Mouse (Mus musculus): Measurements from ENCODE around the gene Acss3.

Acss3 gene

GRCm38 (mm10) chr10:106998052-106998625 lies 125.3 kb downstream of the Acss3 start:
- no peak for DNase-seq

GRCm38 (mm10) chr10:106989478-106989877 lies 134.0 kb downstream of the Acss3 start:
- DNase-seq = no peak

GRCm38 (mm10) chr10:106975193-106976141 lies 148.0 kb downstream of the Acss3 start:
- DNase-seq = no peak

GRCm38 (mm10) chr10:106959026-106959425 lies 164.4 kb downstream of the Acss3 start:
- no peak for DNase-seq

- DNase-seq = no peak
These were observed 182.1 kb downstream of the Acss3 start for GRCm38 (mm10) chr10:106941380-106941779.

GRCm38 (mm10) chr10:106939441-106939840 lies 184.0 kb downstream of the Acss3 start:
- DNase-seq = no peak

- DNase-seq = no peak
These were observed 184.6 kb downstream of the Acss3 start for GRCm38 (mm10) chr10:106938851-106939250.

- no peak for DNase-seq
These were observed 186.5 kb downstream of the Acss3 start for GRCm38 (mm10) chr10:106936996-106937395.

- no peak for DNase-seq
These were observed 190.8 kb downstream of the Acss3 start for GRCm38 (mm10) chr10:106932571-106933073.

- DNase-seq = no peak
These were observed 194.7 kb downstream of the Acss3 start for GRCm38 (mm10) chr10:106928576-106929332.

GRCm38 (mm10) chr10:106924798-106925197 lies 198.7 kb downstream of the Acss3 start:
- no peak for DNase-seq

- DNase-seq = no peak
These were observed 199.1 kb downstream of the Acss3 start for GRCm38 (mm10) chr10:106924334-106924733.

- DNase-seq = no peak
These were observed 208.6 kb downstream of the Acss3 start for GRCm38 (mm10) chr10:106914822-106915221.

- DNase-seq = no peak
These were observed 209.2 kb downstream of the Acss3 start for GRCm38 (mm10) chr10:106914275-106914674.

GRCm38 (mm10) chr10:106913032-106913431 lies 210.4 kb downstream of the Acss3 start:
- DNase-seq = no peak

GRCm38 (mm10) chr10:106910108-106910507 lies 213.4 kb downstream of the Acss3 start:
- no peak for DNase-seq

- no peak for DNase-seq
These were observed 227.1 kb downstream of the Acss3 start for GRCm38 (mm10) chr10:106896351-106896750.

Data from lung, adult 18-20 months (tissue).